Mouse (Mus musculus) spleen, adult 2 months (tissue): Measurements from ENCODE around the gene Gm13277. TPM values are rescaled to one million over a fixed set of nuclear protein-coding genes. Genes with fewer than 3 reads are reported as not detected.
A peak's percentile ranks its signal among the peaks of the same experiment; 100 is the strongest.
"Not testable (repeated sequence)": the region's sequence is repeated elsewhere in the genome, so short reads cannot be mapped to it uniquely, and the experiment has no call there.

Experiments
- DNase-seq, 2 experiments: peaks; one replicate each; pipeline versions ENCODE4 v3.0.0 to v3.0.0-alpha.2; 2012 to 2021; ENCODE audit warnings: low spot score in 2 of 2, low read depth in 1 of 2
- H3K27ac ChIP-seq: fragments of 200-500 bp; 2 replicates; pipeline ENCODE4 v1.5.1; 2012; ENCODE audit warnings: low read length, inconsistent platforms; ENCODE audit not compliant: insufficient read depth
- H3K27me3 ChIP-seq: fragments of 200-500 bp; 2 replicates; pipeline ENCODE4 v1.6.1; 2012; ENCODE audit warnings: mild to moderate bottlenecking, moderate library complexity, low read length, inconsistent platforms; ENCODE audit not compliant: control insufficient read depth, insufficient read depth
- H3K36me3 ChIP-seq: fragments of 200-500 bp; 2 replicates; pipeline ENCODE4 v1.6.1; 2012; ENCODE audit warnings: mild to moderate bottlenecking, low read length, inconsistent platforms; ENCODE audit not compliant: control insufficient read depth, insufficient read depth
- H3K4me1 ChIP-seq: fragments of 200-500 bp; 2 replicates; pipeline ENCODE4 v1.6.1; 2011; ENCODE audit warnings: inconsistent platforms; ENCODE audit not compliant: control insufficient read depth, insufficient read depth, insufficient read length
- H3K4me3 ChIP-seq: fragments of 200-500 bp; 2 replicates; pipeline ENCODE4 v1.5.1; 2011; ENCODE audit warnings: mild to moderate bottlenecking, inconsistent platforms; ENCODE audit not compliant: insufficient read depth, insufficient read length; ENCODE audit errors: extremely low read depth
- WGBS: fragments of 180-500 bp; shearing (Covaris S2); methylation state at CpG from one replicate; pipeline ENCODE4 v1.1.7; 2018; 5-methylcytosine and 5-hydroxymethylcytosine counted together
- polyA plus RNA-seq: library from polyadenylated mRNA; depleted of rRNA; stranded (reverse); fragments of >200 nt; gene quantifications from 2 replicates; pipeline ENCODE4 v1.2.3, GENCODE M21; 2012

Gm13277 gene
- polyA plus RNA-seq, 1 experiment = not detected

- not testable (repeated sequence) for H3K27me3 ChIP-seq, H3K4me1 ChIP-seq, DNase-seq, H3K27ac ChIP-seq, H3K36me3 ChIP-seq, H3K4me3 ChIP-seq
- 69% methylated on average over 16 of the region's 18 CpGs for WGBS
Observed at GRCm38 (mm10) chr4:88780320-88780719, 8.1 kb upstream of the Gm13277 start.

- Histone ChIP-seq H3K27ac (0 out of 2 replicates have a peak within 1 kb of the TSS, but pooled peaks have one; percentile 22), H3K4me3 (peak within 1 kb of the TSS; percentile 39; the same call in 1 of the 2 replicates)
- not testable (repeated sequence) for DNase-seq, H3K36me3 ChIP-seq, H3K4me1 ChIP-seq, H3K27me3 ChIP-seq
- 2% methylated on average over 5 of the region's 7 CpGs for WGBS
Observed at GRCm38 (mm10) chr4:88781831-88782230, 6.6 kb upstream of the Gm13277 start, which contains the start of gene Ifnz. Gene Ifnz, plus strand, starts transcription at chr4:88782131.

DNA sequence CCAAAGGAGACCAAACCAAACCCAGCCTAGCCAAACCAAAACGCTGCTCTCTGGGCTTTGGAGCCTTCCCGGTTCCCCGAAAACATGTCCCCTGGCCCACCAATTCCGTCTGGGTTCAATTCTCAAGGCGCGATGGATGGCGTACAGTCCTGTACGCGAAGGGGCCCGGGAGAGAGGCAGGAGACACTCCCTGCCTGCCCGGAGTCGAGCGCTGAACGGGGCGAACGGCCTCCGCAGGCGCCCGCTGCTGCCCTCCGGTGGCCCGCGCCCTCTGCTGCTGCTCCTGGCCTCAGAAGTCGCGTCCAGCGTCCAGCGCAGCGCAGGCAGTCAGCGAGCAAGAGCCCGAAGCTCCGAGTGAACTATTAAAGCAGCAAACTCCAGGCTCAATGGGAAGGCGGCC, 6.1 kb upstream of the Gm13277 start:
- not testable (repeated sequence) for H3K27me3 ChIP-seq, H3K36me3 ChIP-seq, DNase-seq, H3K4me1 ChIP-seq
- Histone ChIP-seq H3K4me3 (peak overlapping the region; percentile 39; the same call in 1 of the 2 replicates), H3K27ac (0 out of 2 replicates have a peak overlapping the region, but pooled peaks have one; percentile 22)
- whole genome bisulfite sequencing = 0% methylated on average over 3 of the region's 31 CpGs

DNA sequence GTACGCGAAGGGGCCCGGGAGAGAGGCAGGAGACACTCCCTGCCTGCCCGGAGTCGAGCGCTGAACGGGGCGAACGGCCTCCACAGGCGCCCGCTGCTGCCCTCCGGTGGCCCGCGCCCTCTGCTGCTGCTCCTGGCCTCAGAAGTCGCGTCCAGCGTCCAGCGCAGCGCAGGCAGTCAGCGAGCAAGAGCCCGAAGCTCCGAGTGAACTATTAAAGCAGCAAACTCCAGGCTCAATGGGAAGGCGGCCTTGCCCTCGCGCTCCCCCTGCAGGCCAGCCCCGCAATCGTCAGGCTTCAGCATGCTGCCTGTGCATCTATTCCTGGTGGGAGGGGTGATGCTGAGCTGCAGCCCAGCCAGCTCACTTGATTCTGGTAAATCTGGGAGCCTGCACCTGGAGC, 3.0 kb upstream of the Gm13277 start, which contains the start of gene Gm13276:
TSS of gene Gm13276 (plus strand) at position 301 of the 400 bp plus-strand sequence.
- not testable (repeated sequence) for H3K4me3 ChIP-seq, DNase-seq, H3K4me1 ChIP-seq, H3K36me3 ChIP-seq, H3K27me3 ChIP-seq, H3K27ac ChIP-seq
- no CpG with 5 or more reads among the region's 27 CpGs for WGBS

DNA sequence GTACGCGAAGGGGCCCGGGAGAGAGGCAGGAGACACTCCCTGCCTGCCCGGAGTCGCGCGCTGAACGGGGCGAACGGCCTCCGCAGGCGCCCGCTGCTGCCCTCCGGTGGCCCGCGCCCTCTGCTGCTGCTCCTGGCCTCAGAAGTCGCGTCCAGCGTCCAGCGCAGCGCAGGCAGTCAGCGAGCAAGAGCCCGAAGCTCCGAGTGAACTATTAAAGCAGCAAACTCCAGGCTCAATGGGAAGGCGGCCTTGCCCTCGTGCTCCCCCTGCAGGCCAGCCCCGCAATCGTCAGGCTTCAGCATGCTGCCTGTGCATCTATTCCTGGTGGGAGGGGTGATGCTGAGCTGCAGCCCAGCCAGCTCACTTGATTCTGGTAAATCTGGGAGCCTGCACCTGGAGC, 2.8 kb downstream of the Gm13277 start, which contains the start of gene Gm13278:
TSS of gene Gm13278 (plus strand) at position 301 of the 400 bp plus-strand sequence.
- H3K4me3 ChIP-seq, H3K36me3 ChIP-seq, H3K4me1 ChIP-seq, DNase-seq, H3K27ac ChIP-seq, H3K27me3 ChIP-seq: not testable (repeated sequence)
- whole genome bisulfite sequencing = no CpG with 5 or more reads among the region's 28 CpGs

DNA sequence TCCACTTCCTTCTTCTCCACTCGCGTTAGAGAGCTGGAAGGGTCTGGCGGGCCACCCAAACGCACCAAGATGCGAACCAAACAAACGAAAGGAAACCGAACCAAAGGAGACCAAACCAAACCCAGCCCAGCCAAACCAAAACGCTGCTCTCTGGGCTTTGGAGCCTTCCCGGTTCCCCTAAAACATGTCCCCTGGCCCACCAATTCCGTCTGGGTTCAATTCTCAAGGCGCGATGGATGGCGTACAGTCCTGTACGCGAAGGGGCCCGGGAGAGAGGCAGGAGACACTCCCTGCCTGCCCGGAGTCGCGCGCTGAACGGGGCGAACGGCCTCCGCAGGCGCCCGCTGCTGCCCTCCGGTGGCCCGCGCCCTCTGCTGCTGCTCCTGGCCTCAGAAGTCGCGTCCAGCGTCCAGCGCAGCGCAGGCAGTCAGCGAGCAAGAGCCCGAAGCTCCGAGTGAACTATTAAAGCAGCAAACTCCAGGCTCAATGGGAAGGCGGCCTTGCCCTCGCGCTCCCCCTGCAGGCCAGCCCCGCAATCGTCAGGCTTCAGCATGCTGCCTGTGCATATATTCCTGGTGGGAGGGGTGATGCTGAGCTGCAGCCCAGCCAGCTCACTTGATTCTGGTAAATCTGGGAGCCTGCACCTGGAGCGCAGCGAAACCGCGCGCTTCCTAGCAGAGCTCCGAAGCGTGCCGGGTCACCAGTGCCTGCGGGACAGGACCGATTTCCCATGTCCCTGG, 5.7 kb downstream of the Gm13277 start, which contains the start of gene Gm13275:
TSS of gene Gm13275 (plus strand) at position 552 of the 740 bp plus-strand sequence.
- H3K4me1 ChIP-seq, H3K27ac ChIP-seq, H3K36me3 ChIP-seq, H3K4me3 ChIP-seq, H3K27me3 ChIP-seq: not testable (repeated sequence)
- WGBS = 3% methylated on average over 17 of the region's 52 CpGs
- peak in 1 of 2 experiments; percentile 56 for DNase-seq

- no CpG with 5 or more reads among the region's 28 CpGs for WGBS
- H3K36me3 ChIP-seq, H3K4me1 ChIP-seq, DNase-seq, H3K27me3 ChIP-seq, H3K4me3 ChIP-seq, H3K27ac ChIP-seq: not testable (repeated sequence)
Observed at GRCm38 (mm10) chr4:88797097-88797496, 8.7 kb downstream of the Gm13277 start, which contains the start of gene Gm13279. Gene Gm13279, plus strand, starts transcription at chr4:88797397.

DNA sequence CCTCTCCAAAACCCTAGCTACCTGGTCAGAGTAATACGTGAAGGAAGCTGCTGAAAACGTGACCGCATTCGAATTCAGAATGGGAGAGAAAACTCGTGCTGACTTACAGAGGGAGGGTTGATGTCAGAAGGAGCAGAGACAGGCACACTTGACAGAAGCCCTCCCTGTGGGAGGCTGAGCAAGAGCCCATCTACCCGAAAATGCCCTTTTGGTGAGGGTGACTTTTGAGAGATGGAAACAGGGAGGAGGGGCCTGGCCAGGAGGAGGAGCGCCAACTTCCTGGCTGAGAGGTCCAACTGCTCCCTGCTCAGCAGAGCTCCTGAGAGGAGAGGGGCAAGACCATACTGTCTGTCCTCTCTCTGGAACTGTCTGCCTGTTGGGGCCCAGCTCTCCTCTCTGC, 10.9 kb downstream of the Gm13277 start, which contains the start of gene Gm13285:
TSS of gene Gm13285 (plus strand) at position 301 of the 400 bp plus-strand sequence.
- DNase-seq, H3K4me3 ChIP-seq, H3K4me1 ChIP-seq, H3K27ac ChIP-seq, H3K36me3 ChIP-seq, H3K27me3 ChIP-seq: not testable (repeated sequence)
- 5% methylated on average over 6 of the region's 7 CpGs for WGBS

- H3K4me1 ChIP-seq, H3K36me3 ChIP-seq, DNase-seq, H3K27me3 ChIP-seq, H3K27ac ChIP-seq, H3K4me3 ChIP-seq: not testable (repeated sequence)
- WGBS = no CpG with 5 or more reads among the region's 29 CpGs
Observed at GRCm38 (mm10) chr4:88802954-88803353, 14.5 kb downstream of the Gm13277 start, which contains the start of gene Gm13287. Gene Gm13287, plus strand, starts transcription at chr4:88803254.

DNA sequence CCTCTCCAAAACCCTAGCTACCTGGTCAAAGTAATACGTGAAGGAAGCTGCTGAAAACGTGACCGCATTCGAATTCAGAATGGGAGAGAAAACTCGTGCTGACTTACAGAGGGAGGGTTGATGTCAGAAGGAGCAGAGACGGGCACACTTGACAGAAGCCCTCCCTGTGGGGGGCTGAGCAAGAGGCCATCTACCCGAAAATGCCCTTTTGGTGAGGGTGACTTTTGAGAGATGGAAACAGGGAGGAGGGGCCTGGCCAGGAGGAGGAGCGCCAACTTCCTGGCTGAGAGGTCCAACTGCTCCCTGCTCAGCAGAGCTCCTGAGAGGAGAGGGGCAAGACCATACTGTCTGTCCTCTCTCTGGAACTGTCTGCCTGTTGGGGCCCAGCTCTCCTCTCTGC, 16.8 kb downstream of the Gm13277 start, which contains the start of gene Gm13288:
TSS of gene Gm13288 (plus strand) at position 301 of the 400 bp plus-strand sequence.
- not testable (repeated sequence) for H3K36me3 ChIP-seq, H3K4me1 ChIP-seq, H3K27me3 ChIP-seq, H3K27ac ChIP-seq, DNase-seq
- no CpG with 5 or more reads among the region's 8 CpGs for WGBS
- 0 out of 2 replicates have a peak within 1 kb of the TSS, but pooled peaks have one; percentile 27 for H3K4me3 ChIP-seq
